Mouse (Mus musculus): ENCODE data around the gene Tmub1.

The Tmub1 gene

GRCm38 (mm10) chr5:24453985-24454303 lies 6.3 kb upstream of the Tmub1 start:
- no peak for DNase-seq (ENCODE audit: low read depth, low spot score)

- no peak for DNase-seq (ENCODE audit: low read depth, low spot score)
Measured at GRCm38 (mm10) chr5:24453283-24453984, 5.8 kb upstream of the Tmub1 start.

- DNase-seq (ENCODE audit: low read depth, low spot score), result peak; percentile 49
Measured at GRCm38 (mm10) chr5:24452691-24453233, 5.1 kb upstream of the Tmub1 start.

DNA sequence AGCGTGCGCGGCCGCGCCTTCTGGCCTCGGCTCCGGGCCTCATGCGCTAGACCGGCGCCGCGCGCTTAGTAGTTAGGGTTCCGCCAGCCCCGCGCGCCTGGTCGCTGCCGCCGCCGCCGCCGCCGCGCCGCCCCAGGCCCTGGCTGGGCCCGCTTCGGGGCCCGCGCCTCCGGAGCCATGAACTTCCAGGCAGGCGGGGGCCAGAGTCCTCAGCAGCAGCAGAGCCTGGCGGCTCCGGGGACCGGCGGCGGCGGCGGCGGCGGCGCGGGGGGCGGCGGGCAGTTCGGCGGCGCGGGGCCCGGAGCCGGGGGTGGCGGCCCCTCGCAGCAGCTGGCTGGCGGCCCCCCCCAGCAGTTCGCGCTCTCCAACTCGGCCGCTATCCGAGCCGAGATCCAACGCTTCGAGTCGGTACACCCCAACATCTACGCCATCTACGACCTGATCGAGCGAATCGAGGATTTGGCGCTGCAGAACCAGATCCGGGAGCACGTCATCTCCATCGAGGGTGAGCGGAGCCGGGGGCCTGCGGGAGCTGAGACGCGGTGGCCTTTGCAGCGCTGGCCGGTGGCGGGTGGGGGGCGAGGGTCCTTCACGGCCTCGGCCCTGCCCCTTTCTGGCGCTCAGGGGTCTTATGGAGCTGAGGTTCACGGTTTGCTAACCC lies 4.5 kb upstream of the Tmub1 start, which contains the start of gene Agap3:
Gene Agap3, plus strand, starts transcription at position 148 of the 661 bp plus-strand sequence.
- DNase-seq (ENCODE audit: low read depth, low spot score), result peak; percentile 57

GRCm38 (mm10) chr5:24451264-24452029 lies 3.8 kb upstream of the Tmub1 start:
- DNase-seq (ENCODE audit: low read depth, low spot score), result peak; percentile 94

DNA sequence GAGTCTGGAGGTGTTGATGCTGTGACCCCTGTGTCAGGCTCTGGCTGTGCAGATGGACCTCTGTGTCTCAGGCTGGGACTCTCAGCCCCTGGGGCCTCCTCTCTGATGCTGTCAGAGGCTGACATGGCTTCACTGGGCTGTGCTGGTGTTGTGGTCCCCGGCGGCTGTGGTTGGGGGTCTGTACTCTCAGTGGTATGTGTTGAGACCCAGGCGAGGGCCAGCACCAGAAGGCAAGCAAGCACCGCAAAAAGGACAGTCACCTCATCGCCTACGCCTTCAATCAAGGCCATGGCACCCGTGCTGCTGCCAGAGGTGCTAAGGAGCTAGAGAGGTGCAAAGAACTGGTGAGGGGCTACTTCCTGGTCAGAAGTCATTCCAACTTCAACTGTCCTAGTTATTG lies 1.0 kb downstream of the Tmub1 start:
- no peak for DNase-seq (ENCODE audit: low read depth, low spot score)

DNA sequence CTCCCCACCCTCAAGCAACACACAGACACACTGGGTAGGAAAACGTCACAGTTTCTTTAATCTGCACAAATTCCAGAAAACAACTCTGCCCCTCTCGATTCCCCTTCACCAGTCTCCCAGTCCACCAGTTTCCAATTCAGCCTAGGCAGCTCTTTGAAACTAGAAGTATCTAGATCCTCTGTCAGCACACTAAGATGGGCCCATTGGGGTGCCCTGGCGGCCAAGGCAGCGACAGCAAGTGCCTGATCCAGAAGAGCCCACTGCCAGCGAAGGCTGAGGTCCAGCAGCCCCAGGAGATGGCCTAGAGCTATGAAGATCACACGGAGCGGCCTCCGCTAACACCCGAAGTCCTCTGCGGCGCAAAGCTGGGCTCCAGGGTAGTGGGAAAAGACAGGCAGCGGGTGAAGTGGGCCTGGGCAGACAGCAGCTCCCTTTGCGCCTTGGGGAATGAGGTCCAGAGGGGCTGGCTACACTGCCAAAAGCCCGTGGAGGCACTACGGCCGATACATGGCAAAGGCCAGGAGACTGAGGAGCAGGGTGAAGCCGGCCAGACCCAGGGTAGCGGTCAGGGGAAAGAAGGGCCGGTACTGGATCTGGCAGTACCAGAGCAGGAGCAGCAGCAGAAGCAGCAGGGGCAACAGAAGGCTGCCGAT lies 2.1 kb downstream of the Tmub1 start:
- no peak for DNase-seq (ENCODE audit: low read depth, low spot score)

GRCm38 (mm10) chr5:24444746-24445427 lies 2.8 kb downstream of the Tmub1 start, which contains the start of gene Fastk:
Gene Fastk (minus strand): TSS chr5:24445287.
- peak; percentile 92 for DNase-seq (ENCODE audit: low read depth, low spot score)

DNA sequence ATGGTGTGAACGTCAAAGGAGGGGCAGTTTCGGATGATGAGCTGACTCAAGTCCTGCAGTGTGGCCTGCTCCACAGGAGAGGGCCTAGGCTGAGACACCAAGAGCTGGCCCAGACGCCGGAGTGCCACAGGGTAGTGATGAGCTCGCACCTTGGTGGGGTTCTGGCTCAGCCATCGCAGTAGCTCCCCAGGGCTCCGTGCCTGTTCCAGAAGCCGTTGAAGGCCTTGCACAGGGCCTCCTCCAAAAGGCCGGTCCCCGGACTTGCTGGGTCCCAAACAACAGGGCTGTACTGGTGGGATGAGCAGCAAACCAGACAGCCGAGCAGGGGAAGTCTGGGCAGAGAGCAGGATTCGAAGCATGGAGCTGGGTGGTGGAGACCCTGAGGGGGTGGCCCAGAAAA lies 3.7 kb downstream of the Tmub1 start:
- no peak for DNase-seq (ENCODE audit: low read depth, low spot score)

DNA sequence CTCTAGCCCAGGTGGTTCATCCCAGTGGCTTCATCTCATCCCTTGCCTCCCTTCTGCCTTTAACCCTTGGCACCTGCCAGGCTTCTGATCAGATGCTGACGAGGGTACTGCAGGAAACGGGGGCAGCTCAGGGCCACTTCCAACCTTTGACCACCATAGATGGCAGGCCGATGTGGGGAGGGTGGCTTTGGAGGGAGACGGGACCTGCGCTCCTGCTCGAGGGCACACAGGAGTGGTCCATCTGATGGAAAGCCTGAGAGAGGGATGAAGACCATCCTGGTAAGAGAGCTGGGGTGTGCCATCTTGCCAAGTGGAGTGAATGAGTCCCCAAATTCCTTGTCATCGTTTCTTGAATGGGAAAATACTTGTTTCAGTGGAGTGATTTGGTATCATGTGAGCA lies 4.5 kb downstream of the Tmub1 start:
- DNase-seq (ENCODE audit: low read depth, low spot score), result no peak

- DNase-seq (ENCODE audit: low read depth, low spot score), result no peak
Measured at GRCm38 (mm10) chr5:24442029-24442428, 5.6 kb downstream of the Tmub1 start.

GRCm38 (mm10) chr5:24441187-24441586 lies 6.5 kb downstream of the Tmub1 start:
- DNase-seq (ENCODE audit: low read depth, low spot score), result no peak

GRCm38 (mm10) chr5:24433993-24434392 lies 13.7 kb downstream of the Tmub1 start:
- no peak for DNase-seq (ENCODE audit: low read depth, low spot score)

- DNase-seq (ENCODE audit: low read depth, low spot score), result no peak
Measured at GRCm38 (mm10) chr5:24428596-24428995, 19.1 kb downstream of the Tmub1 start.

DNA sequence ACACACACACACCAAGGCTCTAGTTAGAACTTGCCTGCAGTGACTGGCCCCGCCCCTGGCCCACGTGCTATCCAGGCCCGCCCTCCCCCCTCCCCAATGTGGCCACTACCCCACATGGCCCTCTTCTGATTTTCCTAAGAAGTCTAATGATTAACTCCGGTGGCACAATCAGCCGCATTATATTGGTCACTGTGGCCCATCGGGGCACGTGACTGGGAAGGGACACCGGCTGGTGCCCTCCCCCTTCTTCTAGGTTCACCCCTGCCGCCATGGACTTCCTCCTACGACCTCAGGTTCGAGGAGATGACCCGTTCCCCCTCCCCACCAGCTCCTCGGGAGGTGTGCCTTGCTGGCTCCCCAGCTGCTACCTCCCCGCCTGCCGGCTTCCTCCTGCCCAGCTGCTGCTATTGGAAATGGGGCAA lies 19.7 kb downstream of the Tmub1 start:
- no peak for DNase-seq (ENCODE audit: low read depth, low spot score)

DNA sequence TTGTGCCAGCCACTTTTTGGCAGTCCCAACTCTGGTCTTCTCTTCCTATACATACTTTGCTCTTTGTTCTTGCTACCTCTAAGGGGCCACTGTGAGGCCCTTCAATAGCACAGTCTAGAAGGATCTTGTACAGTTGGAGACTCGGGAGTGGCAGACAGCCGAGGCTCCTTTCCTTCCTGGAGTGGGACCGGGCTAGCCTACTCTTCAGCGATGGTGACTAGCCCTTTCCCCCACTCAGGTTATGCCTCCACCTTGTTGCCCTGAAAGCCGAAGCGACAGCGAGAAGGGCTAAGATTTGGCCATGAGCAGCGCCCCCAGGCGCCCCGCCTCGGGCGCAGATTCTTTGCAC lies 20.4 kb downstream of the Tmub1 start:
- no peak for DNase-seq (ENCODE audit: low read depth, low spot score)

DNA sequence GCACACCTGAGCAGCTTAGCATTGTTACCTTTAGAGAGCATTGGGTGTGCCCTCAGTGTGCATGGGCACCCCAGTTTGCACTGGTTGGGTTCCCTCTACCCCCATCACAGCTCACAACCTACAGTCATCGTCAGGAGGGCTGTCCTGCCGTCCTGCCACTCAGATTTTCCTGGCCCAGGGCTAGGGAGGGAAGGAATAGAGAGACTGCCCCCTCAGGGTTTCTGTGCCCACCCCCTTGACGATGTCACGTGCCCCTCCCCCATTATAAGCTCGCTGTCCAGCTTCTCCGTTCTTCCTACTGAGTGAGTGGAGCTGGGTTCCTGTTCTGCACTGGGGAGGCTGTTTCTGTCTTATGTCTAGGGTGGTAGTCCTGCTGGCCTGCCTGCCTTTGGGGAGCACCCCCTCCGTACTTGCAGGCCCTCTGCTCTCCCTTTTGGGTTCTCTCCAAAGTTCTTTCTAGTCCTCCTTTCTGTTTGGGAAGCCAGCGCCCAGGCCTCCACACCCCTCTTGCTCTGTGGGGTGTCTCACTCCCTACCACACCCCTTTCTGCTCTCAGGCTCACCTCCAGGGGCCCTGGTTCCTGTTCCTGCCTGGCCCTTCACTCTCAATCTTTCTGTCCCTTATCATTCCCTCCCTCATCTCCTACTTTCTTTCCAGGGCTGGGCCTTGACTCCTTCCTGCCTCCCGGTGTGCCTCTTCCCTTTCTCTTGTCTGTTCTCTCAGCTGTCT lies 20.9 kb downstream of the Tmub1 start:
- no peak for DNase-seq (ENCODE audit: low read depth, low spot score)

- no peak for DNase-seq (ENCODE audit: low read depth, low spot score)
Measured at GRCm38 (mm10) chr5:24426037-24426432, 21.6 kb downstream of the Tmub1 start.

DNA sequence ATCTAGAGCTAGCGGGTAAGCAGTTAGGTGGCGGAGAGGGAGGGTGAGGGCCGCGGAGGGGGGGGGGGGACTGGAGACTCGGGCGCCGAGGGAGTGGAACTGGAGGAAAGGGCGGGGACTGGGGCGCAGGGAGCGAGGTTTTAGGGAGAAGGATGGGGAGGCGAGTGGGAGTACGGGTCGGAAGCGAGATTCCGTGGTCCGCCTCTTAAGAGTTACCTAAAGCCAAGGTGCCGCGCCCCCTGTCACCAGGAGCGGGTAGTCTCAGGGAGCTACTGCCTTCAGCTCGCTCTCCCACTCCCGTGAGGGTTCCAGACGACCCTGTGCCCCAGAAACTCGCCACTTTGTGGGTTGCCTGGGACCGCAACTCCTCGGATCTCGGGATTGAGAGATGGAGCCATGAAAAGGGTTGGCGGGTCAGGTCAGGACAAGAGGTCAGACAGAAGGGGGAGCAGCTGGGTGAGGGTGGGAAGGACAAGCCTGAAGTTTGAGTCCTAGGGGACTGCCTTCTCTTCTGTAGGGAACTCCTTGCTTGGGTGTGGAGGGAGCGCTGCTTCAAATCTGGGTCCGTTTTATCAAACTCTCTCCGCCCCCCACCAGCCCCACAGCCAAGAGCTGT lies 22.1 kb downstream of the Tmub1 start:
- DNase-seq (ENCODE audit: low read depth, low spot score), result no peak

DNA sequence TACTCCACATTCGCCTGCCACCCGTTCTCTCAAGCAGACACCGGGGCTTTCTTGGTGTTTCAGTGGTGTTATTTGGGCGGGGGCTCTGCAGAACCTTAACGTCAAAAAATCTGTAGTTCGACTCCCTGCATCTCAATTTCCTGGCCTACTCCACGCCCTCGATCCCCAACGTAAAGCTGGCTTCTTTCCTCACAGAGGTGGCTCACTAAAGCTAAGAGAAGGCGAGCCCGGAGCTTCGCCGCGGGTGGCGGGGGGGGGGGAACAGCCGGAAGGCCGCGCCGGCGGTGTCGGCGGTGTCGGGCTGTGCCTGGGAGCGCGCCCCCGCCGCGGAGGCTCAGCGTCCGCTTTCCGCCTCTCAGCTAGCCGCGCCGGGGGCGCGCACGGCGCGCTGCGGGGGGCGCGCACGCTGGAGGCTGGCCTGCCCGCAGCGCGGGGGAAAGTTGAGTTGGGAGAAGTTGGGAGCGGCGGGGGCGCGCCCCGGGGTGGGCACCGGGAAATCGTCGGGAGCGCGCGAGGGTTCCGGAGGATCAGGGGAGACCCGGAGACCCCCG lies 22.7 kb downstream of the Tmub1 start:
- DNase-seq (ENCODE audit: low read depth, low spot score), result peak; percentile 95
